ENCODE assay signal across 11 mouse cellular contexts in genomic region chr4:75991621-75992245, GRCm38 (mm10).
DNase-seq lines count a peak whose midpoint lies in the region; TF ChIP-seq lines count a peak whose summit lies in the region.
"Had no signal": no experiment of that assay in that cellular context is flagged by ENCODE, and none has a peak within 500 bp of the region (broad histone marks: within the 10 kb centered on the region; RNA-seq: fewer than 3 reads in every experiment).

No protein-coding gene starts in this region.

- no peak for TF ChIP-seq CTCF in brain, embryonic 14.5 days (IDR thresholded peaks at IDR 0.05; ENCODE audit: borderline replicate concordance, extremely low read depth, insufficient read depth, insufficient read length)

- intact Hi-C loops in gastrocnemius, postnatal 36 days (cut with DNase I): no loop called here

- peak; percentile 17 for DNase-seq in adrenal gland, adult 2 months
- DNase-seq in adrenal gland, postnatal 4 days (ENCODE audit: low spot score in 2 of 2): no peak
- DNase-seq in kidney, postnatal 14 days: peak; percentile 22
- no peak for DNase-seq in kidney, postnatal 4 days
- DNase-seq in brain, embryonic 14.5 days (ENCODE audit: low read depth): peak; percentile 19
- DNase-seq in cerebellum, postnatal 25 days: peak; percentile 31 to 50
- no peak for DNase-seq in spleen, postnatal 36 days (ENCODE audit: low spot score in 2 of 2)
- no peak for DNase-seq in gastrocnemius, postnatal 36 days
- DNase-seq: gastrocnemius, postnatal 14 days; heart, postnatal 36 days; thymus, postnatal 36 days had no signal

- no peak for TF ChIP-seq POLR2A in brain, embryonic 14.5 days (IDR thresholded peaks at IDR 0.05; ENCODE audit: borderline replicate concordance, extremely low read depth, insufficient read depth, insufficient read length, poor library complexity, severe bottlenecking)

Comparison
In these comparisons a context has a peak if more than half of its experiments do, and no peak if none do; other contexts are left out.
1. DNase-seq: peak in adrenal gland, adult 2 months (single experiment), kidney, postnatal 14 days (single experiment), brain, embryonic 14.5 days (single experiment) and cerebellum, postnatal 25 days (2 of 2); none in adrenal gland, postnatal 4 days (0 of 2), kidney, postnatal 4 days (0 of 2), spleen, postnatal 36 days (0 of 2) and gastrocnemius, postnatal 36 days (0 of 2).